Mouse (Mus musculus): ENCODE measurements at regions not wholly inside any gene's neighbourhood (a gene's known extent, or its start where the extent isn't known, plus 50 kb on each side); places are given as distances from the start of the nearest gene placed in this dataset.

- DNase-seq (ENCODE audit: inconsistent ontology term): no peak
Observed at GRCm38 (mm10) chrX:10397257-10397656, 87.7 kb upstream of the Tspan7 start.

- peak; percentile 36 for DNase-seq (ENCODE audit: inconsistent ontology term)
Observed at GRCm38 (mm10) chrX:10411238-10411637, 73.7 kb upstream of the Tspan7 start.

GRCm38 (mm10) chrX:10422440-10422839 is 62.5 kb upstream of the Tspan7 start:
- peak; percentile 28 for DNase-seq (ENCODE audit: inconsistent ontology term)
